Mouse (Mus musculus) brain, adult 2 months (tissue): ENCODE results near the gene Slc16a10.

ENCODE experiments used
- DNase-seq: peaks from one replicate; pipeline ENCODE4 v3.0.0; 2011; ENCODE audit warnings: low read depth, low spot score

Slc16a10 gene

DNA sequence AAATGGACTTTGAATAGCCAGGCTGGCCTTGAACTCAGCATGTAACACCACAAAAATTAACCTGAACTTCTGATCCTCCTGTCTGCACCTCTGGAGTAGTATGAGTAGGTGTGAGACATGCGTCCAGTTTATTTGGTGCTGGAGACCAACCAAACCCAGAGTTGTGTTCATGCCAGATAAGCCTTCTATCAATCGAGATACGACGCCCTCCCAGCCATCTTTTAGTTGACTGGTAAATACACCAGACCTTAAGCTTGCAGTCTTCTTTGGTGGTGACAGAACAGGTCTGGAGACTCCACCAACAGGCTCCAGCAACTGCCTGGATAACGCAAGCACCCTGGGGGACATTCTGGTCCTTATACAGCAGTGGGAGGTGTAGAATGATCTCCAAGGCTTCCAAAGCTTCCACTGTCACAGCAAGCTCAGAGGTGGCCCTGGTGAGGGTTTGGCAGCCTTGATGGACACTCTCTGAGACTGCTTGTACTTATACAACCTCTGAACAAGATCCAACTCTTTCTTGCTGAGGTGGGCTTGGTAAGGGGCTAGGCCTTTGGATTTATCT, 7.6 kb upstream of the Slc16a10 start:
- DNase-seq: no peak

DNA sequence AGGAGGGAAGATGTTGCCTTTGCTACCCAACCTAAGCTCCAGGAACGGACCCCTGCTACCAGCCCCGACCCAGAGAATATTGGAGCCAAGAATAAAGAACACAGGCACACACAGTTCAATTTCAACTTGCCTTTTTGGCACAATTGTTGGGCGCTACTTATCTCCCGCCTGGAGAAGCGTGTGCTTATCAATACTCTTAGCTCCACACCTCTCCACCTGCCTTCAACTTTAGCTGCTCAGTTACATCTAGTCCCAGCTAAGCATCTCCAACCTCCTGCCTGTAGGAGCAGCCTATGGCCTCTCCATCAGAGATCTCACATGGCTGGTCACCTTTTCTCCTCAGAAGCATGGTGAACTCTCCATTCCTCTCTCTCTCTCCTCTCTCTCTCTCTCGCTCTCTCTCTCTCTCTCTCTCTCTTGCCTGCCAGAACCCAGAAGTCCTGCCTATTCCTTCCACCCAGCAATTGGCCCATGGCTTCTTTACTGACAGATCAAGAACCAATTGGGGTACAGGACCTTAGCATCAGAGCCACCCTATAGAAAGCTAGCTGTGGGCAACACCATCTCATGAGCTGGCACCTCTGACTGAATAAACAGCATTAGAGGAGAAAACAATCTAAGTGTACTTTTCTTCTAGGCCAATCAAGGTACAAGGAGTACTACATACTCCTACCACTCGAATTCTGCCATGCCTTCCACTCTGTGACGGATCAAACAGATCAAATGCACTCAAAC, 5.4 kb upstream of the Slc16a10 start:
- no peak for DNase-seq

DNA sequence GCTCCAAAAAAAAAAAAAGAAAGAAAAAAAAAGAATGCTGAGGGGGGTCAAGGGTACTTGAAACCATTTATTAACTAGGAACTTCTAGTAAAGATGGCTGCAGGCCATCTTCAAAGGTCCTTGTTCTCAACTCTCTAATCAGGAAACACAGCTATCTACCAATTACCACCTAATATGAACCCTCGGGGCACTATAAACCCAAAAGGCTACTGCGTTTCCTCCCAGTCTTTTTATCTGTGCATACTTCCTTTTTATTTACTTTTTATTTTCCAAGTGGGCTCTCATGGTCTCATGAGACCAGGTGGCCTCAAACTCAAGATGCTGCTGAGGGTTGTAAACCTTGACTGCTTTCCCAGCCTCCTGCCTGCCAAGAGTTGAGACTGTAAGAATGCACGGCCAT, 4.4 kb upstream of the Slc16a10 start:
- DNase-seq: no peak

DNA sequence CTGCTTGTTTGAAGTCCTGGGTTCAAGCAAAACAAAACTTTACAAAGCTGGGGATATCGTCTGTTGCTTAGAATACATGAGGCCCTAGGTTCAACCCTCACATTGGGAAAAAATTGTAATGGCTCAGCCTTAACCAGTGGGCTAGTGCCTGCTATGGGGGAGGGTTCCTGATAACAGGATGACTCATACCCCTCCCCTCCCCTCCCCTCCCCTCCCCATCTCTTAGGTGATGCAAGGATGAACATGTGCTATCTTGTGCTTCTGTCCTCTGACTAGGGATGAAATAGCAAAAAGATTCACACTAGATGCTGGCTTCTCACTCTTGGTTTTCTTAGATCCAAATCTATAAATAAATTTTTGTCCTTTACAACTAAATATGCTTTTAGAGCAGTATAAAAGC, 2.8 kb upstream of the Slc16a10 start:
- no peak for DNase-seq

DNA sequence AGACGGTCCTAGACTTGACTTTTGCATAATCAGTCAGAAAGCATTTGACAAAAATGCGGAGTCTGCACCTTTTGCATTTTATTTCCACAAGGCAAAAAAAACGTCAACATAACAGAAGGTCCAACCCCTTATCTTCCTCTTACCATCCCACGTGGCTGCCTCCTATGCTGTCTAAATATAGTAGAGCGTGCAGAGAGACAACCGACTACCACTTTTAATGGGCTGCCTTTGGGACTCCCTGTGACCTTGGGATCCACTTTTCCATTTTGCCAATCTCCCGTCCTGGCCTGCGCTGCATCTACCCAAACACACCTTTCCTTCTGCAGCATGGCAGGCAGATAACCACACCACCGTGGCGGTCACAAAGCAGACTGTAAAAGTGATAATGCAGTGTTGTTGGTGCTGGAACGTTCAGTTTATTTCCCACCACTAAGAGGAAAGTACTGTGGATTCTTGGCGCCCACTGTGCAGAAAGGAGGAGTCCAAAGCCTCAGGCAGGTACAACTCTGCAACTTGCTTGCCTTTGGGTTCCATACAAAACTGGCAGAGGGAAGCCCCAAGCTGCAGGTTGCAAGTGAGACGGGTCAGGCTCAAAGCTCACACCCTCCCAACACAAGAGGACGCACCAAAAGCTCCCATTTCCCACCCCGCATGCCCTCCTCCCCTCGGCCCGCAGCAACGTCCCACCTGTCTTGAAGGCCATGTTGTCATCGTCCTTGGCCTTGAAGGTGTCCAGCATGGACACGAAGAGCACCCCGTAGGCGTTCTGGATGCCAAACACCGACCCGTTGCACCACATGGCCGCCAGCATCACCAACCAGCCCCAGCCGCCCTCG, 824 bp downstream of the Slc16a10 start:
- peak; percentile 43 for DNase-seq

DNA sequence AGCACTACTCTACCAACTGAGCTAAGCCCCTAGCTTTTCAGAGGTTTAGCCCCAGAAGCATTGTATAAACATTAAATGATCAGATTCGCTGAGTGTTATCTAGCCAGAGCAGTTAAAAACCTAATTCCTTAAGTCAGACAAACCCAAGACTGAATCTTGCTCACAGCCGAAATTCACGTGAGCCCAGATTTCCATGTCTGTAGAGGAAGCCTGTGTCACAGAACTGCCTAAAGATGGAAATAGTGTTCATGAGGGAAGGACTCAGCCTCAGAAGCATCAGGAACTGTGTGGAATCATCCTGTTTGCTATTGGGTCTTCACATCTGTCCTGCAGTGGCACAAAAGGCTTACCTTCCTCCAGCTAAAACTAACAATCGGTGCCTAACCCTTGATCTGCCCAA, 2.4 kb downstream of the Slc16a10 start:
- no peak for DNase-seq

DNA sequence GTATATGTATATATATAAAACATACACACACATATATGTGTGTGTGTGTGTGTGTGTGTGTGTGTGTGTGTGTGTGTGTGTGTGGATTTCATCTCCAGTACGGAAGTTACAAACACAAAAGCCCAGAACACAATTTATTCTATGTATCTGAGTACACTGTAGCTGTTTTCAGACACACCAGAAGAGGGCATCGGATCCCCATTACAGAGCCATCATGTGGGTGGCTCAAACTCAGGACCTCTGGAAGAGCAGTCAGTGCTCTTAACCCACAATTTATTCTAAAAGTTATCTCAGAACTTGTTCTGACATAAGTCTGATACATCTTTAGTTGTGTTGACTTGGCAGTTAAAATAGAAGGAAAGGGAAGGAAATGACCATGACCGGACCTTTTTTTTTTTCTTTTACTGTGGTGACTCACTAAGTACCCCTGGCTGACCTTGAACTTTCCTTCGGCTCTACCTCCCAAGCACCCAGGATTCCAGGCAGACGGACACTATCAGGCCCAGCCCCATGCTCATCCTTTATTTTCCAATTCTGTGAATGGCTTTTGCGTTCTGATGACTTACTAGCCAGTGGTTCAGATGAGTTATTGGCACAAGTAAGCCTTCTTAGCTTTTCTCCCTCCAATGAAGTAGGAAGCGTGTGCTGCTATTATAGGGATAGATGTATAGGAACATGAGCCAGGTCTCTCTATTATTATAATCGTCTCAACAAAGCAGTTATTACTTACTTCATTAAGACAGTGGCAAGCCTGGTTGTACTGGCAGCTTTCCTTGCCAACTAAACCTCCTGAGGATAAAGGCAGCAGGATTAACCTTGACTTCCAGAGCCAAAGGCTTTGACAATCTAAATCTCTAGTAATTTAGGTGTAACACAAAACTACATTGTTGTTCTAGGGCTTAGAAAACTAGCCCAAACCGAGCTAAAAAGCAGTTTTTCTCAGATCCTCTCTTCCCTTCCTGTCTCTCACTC, 6.0 kb downstream of the Slc16a10 start:
- no peak for DNase-seq

DNA sequence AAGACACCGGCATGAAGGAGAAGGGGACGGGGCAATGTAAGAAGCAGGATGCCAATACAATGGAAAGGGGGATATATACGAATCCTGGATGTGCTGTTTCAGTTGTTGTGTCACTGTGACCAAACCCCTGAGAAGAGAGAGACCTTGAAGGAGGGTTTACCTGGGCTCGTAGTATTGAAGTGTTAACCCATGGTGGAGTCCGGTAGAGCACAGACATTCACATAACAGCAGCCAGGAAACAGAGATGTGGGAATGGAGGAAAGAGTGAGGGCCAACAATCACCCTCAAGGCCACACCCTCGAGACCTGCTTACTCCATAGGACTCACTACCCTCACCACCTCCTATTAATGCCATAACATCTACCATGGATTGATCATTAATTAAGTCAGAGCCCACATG, 7.2 kb downstream of the Slc16a10 start:
- DNase-seq: no peak

DNA sequence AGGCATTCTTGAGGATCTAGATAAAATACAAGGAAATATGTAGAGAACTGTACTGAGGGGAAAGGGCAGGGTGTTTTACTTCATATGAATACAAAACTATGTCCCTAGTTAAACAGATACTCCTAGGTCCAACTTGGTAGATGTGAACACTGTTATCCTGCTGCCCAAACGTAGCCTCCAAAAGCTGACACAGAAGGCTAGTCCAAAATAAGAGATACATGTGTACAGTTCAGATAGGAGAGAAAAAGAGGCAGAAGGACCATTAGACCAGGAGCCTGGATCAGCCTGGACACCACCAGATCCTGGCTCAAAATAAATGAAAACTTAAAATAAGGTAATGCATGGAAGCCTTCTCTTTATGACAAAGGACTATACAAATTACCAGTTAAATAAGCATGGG, 8.4 kb downstream of the Slc16a10 start:
- no peak for DNase-seq

DNA sequence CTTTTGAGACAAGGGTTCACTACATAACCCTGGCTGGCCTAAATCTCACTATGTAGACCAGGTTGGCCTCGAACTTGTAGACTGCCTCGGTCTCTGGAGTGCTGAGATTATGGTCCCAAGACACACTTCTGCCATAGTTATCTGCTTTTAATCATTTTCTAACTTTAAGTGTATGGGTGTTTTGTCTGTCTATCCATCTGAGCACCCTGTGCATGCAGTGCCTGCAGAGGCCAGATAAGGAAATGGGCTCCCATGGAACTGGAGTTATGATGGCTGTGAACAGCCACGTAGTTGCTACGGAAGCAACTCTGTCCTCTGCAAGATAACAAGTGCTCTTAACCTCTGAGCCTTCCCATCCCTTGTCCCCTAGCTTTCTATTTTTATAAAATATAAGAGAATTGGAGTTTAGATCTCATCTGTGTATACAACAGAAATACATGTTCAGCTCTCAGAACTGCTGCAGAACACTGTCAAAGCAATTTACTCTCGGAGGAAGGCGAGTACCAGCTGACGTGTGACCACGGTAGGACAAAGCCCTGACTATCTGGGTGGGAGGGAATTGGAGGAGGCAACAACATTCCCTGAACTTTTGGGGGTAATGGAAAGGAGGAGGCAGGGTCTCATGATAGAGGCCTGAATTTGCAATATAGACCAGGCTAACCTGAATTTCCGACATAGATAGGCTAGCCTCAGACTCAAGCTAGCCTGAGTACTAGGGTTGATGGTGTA, 10.2 kb downstream of the Slc16a10 start:
- no peak for DNase-seq

DNA sequence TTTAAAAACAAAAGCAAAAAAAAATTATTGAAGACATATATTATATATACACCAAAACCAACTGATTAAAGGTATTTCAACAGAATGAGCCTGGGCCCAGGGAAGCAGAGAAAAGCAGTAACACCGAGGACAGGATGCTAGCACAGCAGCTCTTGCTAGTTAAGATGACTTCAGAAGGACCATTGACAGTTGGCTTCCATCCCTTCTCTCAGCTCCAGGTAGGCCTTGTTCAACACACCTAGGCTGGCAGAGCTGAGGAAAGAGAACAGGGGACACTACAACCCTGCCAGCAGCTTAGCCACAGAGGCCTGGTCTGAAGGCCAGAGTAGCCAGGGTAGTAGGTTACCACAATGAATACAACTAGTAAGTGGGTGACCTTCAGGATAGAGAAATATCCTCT, 11.9 kb downstream of the Slc16a10 start:
- DNase-seq: no peak

DNA sequence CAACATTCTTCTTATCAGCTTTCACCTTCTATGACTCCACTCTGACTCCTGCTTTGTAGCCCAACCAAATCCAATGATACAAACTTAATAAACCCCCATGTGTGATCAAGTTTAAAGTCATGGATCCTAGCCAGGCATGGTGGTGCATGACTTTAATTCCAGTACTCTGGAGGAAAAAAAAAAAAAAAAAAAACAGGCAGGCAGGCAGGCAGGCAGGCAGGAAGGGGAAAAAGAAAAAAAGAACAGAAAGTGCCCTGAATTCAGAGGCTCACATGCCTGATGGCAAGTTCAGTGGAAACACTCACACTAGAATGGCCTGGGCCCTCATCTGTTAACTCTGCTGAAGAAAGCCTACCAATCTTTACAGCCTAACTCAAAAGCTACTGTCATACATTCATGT, 12.9 kb downstream of the Slc16a10 start:
- no peak for DNase-seq

DNA sequence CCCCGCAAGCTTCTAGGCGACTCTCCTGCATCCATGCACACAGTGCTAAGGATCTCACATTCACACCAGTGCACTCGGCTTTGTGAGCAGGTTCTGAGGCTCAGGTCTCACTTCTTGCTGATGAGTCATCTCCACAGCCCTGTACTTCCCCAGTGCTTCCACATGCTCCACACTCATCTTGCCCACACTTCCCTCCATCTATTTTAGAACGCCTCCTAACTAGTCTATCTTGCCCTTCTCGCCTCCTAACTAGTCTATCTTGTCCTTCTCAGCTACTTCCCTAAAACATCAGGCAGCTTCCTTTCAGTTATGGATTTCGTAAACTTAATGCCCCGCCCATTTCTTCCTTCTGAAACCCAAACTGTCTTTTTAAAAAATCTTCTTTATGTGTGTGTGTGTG, 13.6 kb downstream of the Slc16a10 start:
- DNase-seq: peak; percentile 82

DNA sequence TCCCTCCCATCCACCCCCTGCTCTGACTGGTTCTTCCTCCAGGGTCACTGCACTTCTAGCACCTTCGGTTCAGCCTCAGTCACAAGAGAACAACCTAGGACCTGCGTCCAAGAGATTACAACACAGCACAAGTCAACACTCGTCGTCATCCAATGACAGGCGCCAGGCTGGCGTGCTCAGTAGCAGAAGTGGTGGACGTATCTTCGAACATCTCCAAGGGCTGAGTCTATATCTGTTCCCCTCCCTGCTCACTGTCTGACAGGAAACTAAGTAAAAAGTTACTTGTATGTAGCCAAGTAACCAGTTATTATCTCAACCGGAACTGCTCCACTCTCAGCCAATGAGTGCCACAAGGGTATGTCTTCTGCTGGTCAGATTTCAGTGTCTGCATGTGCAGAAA, 16.9 kb downstream of the Slc16a10 start:
- no peak for DNase-seq

DNA sequence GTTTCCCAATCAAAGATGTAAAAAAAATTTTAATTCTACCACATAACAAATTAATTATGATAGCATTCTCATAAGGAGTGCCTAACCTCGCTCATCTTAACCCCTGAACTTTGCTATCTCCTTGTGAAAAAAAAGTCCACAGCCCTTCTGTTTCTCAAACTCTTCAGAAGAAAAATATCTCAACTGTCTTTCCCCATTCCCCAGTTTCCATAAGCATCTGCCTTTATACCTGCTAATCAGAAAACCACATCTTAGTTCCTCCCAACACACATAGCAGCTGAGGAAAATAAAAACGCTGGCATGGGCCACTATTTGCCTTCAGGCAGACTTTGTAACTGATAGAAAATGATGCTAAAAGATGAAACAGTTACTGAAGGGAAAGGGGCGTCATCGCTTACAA, 17.5 kb downstream of the Slc16a10 start:
- no peak for DNase-seq

DNA sequence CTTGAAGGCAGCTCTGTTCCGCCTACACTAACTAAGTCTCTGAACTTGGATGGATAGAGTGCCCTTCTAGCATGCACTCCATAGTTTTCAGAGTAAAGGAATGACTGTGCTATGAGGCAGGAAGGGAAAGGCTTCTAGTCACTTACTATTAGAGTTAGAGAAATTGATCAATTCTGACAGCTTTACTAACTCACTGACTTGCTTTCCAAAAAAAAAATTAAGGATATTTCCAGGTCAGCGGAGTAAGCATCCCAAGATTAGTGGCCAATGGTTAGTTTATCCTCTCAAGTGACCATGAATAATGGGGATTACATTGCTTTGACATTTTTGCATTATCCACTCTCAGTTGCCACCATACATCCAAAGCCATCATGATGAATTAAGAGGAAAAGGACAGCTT, 18.0 kb downstream of the Slc16a10 start:
- DNase-seq: no peak

DNA sequence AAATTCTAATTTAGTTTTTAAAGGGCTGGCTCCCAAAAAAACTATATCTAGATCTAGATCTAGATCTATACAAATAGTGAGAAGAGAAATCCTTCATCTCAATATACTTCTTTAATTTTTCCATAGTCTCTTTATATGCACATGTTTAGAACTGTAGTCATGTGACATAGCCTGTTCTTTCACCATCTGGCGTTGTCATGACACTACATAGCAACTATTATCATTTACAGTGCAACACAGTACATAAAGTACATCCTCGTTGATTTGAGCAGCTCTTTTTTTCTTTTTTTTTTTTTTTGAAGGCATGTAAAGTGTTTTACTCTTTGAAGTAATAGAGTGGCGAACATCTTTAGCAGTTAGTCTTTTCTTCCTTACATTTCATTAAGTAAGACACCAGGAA, 22.6 kb downstream of the Slc16a10 start:
- no peak for DNase-seq

DNA sequence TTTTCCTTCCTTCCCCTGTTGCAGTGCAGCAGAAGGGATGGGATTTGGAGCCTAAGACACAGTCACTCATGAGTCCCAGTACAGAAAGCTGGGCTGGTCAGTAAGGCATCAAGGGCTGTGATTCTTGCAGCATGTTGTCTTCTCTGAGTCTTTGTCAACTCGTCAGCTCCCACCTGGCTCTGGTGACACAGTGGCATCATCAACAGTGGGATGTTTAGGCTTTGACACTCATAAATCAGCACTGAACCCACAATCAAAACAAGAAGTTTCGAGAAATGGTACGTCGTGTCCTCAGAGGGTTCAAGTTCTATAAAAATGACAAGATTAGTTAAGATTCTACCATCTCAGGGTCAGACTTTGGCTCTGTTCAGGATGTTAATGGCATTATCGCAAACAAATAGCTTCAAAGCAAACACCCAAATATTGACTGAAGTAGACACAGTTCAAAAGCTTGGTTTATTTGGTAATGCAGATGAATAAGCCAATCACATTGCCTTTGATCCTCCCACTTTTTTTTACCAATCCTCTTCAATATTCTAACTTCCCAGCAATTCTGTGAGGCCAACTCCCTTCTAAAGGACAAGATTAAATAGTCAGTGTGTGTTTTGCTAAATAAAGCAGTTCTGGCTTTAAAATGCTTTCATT, 23.2 kb downstream of the Slc16a10 start:
- DNase-seq: no peak

DNA sequence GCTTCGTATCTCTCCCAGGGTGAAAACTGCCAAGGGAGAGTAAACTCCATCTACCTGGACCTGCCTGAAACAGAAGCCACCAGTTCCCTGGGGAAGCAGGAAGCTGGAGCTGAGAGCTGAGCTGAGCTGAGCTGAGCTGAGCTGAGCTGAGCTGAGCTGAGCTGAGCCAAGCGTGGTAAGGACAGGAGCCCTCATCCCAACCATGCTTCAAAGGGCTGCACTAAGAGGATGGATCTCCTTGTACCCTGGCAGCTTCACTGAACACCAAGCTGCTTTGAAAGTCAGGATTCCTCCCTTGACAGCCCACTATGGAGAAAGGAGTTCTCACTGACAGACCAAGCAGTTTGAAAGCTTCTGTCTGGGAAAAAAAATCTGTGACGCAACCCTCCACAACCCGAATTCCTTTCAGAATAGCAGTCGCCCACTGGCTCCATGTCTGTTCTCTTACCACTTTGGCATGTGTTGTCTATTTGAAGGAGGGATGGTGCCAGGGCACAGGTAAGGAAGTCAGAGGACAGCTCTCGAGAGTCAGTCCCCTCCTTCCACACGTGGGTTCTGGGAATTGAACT, 28.5 kb downstream of the Slc16a10 start:
- peak; percentile 55 for DNase-seq

DNA sequence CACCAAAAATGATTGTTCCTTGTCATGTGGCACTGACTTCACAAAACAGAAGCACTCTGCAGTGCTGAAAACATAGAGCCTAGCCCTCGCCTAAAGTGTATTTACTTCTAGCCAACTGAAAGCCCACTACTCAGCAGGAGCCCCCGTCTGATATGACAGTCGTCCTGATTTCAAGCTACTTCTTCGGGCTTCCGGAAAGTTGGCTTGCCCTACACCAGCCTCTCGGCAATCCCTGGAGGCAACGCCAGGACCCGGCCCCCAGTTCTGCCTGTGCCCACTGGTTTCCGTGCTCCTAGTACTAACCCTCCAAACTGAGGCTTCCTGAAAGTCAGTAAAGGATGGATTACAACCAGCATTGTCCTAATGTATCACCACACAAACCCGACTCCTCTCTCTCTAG, 29.8 kb downstream of the Slc16a10 start:
- DNase-seq: no peak
